Mouse (Mus musculus) forebrain, postnatal 0 days (tissue): ENCODE results near the gene Wdtc1. TPM values are rescaled to one million over a fixed set of nuclear protein-coding genes. Genes with fewer than 3 reads are reported as not detected.

ENCODE experiments used
- ATAC-seq: fragments of 200-750 bp; cut with Nextera tagmentation; 2 replicates; pipeline ENCODE4 v1.8.0; 2017; ENCODE audit warnings: mild to moderate bottlenecking, moderate library complexity
- DNase-seq: peaks from one replicate; pipeline ENCODE4 v3.0.0-alpha.2; 2015
- H3K27ac ChIP-seq: fragments of 300-500 bp; sonication (generic); 2 replicates; pipeline ENCODE4 v1.5.1; 2014; ENCODE audit warnings: low read depth, mild to moderate bottlenecking, antibody characterized with exemption, low read length, moderate library complexity, mixed read lengths
- H3K27me3 ChIP-seq: fragments of 300-500 bp; sonication (generic); 2 replicates; pipeline ENCODE4 v1.6.1; 2014; ENCODE audit warnings: mild to moderate bottlenecking, low read length, mixed read lengths; ENCODE audit not compliant: insufficient read depth
- H3K36me3 ChIP-seq: fragments of 300-500 bp; sonication (generic); 2 replicates; pipeline ENCODE4 v1.6.1; 2014; ENCODE audit warnings: mild to moderate bottlenecking, moderate library complexity; ENCODE audit not compliant: insufficient read depth
- H3K4me1 ChIP-seq: fragments of 300-500 bp; sonication (generic); 2 replicates; pipeline ENCODE4 v1.6.1; 2014; ENCODE audit warnings: antibody characterized with exemption; ENCODE audit not compliant: insufficient read depth
- H3K4me2 ChIP-seq: fragments of 300-500 bp; sonication (generic); 2 replicates; pipeline ENCODE4 v1.6.1; 2014; ENCODE audit warnings: low read depth, mild to moderate bottlenecking, moderate library complexity
- H3K4me3 ChIP-seq: fragments of 300-500 bp; sonication (generic); 2 replicates; pipeline ENCODE4 v1.5.1; 2014; ENCODE audit warnings: low read depth, low read length, mixed read lengths
- H3K9ac ChIP-seq: fragments of 300-500 bp; sonication (generic); 2 replicates; pipeline ENCODE4 v1.6.1; 2014; ENCODE audit warnings: mild to moderate bottlenecking
- H3K9me3 ChIP-seq: fragments of 300-500 bp; sonication (generic); 2 replicates; pipeline ENCODE4 v1.6.1; 2016; ENCODE audit warnings: low read length
- CTCF ChIP-seq: sonication (generic); IDR thresholded peaks from 2 replicates; pipeline ENCODE4 v1.5.1; 2016; ENCODE audit warnings: antibody characterized with exemption, control low read depth, low read depth
- WGBS: fragments of 180-500 bp; shearing (Covaris S2); extraction: QIAGEN DNeasy Blood & Tissue Kit; methylation state at CpG from one replicate; pipeline ENCODE4 v1.1.7; 2014; 5-methylcytosine and 5-hydroxymethylcytosine counted together
- polyA plus RNA-seq: library from polyadenylated mRNA; unstranded; fragments of >200 nt; fragmentation: Nextera tagmentation; extraction: Ambion mirVana; gene quantifications from 2 replicates; pipeline ENCODE4 v1.2.1, GENCODE M21; 2015
- total RNA-seq: library from RNA; depleted of rRNA; stranded (reverse); fragments of >200 nt; gene quantifications from 2 replicates; pipeline ENCODE4 v1.2.3, GENCODE M21; 2014

Wdtc1 gene
- total and polyA plus RNA-seq, 2 experiments from 2014 or later, result 16.3 to 43.9 TPM

- DNase-seq, result no peak
- H3K27ac ChIP-seq, result no peak overlapping the region
- TF ChIP-seq CTCF, result no peak
- 69% methylated on average over 2 of the region's 2 CpGs for WGBS
- no peaks in the 10 kb centered on the region for H3K36me3 ChIP-seq
- ATAC-seq, result peak; percentile 40; the same call in 1 of the 2 replicates
- no peaks in the 10 kb centered on the region for H3K27me3 ChIP-seq
- H3K9ac ChIP-seq, result no peak overlapping the region
- H3K4me3 ChIP-seq, result no peak overlapping the region
- H3K9me3 ChIP-seq, result no peaks in the 10 kb centered on the region
- no peak overlapping the region for H3K4me2 ChIP-seq
- no peaks in the 10 kb centered on the region for H3K4me1 ChIP-seq
Measured at GRCm38 (mm10) chr4:133396079-133396478, 42.8 kb upstream of the Wdtc1 start.

- Histone ChIP-seq H3K9ac (no peak overlapping the region), H3K4me3 (no peak overlapping the region), H3K9me3 (no peaks in the 10 kb centered on the region), H3K4me1 (no peaks in the 10 kb centered on the region), H3K4me2 (no peak overlapping the region), H3K27me3 (no peaks in the 10 kb centered on the region), H3K36me3 (no peaks in the 10 kb centered on the region), H3K27ac (no peak overlapping the region)
- TF ChIP-seq CTCF, result no peak
- 87% methylated on average over 4 of the region's 4 CpGs for WGBS
- no peak for DNase-seq
- ATAC-seq, result no peak
Measured at GRCm38 (mm10) chr4:133394981-133395573, 41.8 kb upstream of the Wdtc1 start.

- H3K4me3 ChIP-seq, result no peak overlapping the region
- 69% methylated on average over 18 of the region's 18 CpGs for WGBS
- H3K9me3 ChIP-seq, result no peaks in the 10 kb centered on the region
- no peaks in the 10 kb centered on the region for H3K36me3 ChIP-seq
- H3K9ac ChIP-seq, result no peak overlapping the region; the same call in 1 of the 2 replicates
- TF ChIP-seq CTCF, result no peak
- H3K4me1 ChIP-seq, result 0 out of 2 replicates have a peak, but pooled peaks cover 4% of the 10 kb centered on the region
- ATAC-seq, result peak; percentile 6; the same call in 1 of the 2 replicates
- no peak for DNase-seq
- H3K4me2 ChIP-seq, result no peak overlapping the region
- 0 out of 2 replicates have a peak overlapping the region, but pooled peaks have one; percentile 21 for H3K27ac ChIP-seq
- H3K27me3 ChIP-seq, result no peaks in the 10 kb centered on the region
Measured at GRCm38 (mm10) chr4:133391185-133392040, 38.1 kb upstream of the Wdtc1 start.

DNA sequence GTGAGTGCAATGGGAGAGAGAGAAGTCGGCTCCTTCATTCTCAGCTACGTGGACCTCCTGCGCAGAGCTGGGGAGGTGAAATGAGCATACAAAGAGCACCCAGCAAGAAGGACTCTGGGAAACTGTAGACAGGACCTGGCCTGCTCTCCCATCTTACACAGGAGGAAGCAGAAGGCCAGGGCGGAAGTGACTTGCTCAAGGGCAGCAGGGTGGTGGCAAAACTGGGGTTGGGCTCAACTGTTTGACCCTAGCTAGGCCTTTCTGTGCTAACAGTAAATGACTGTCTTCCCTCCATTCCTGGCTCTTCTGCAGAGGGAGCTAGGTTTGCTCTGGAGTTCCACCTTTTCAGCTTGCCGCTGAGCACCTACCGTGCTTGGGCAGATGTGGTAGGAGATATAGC is 37.3 kb upstream of the Wdtc1 start:
- Histone ChIP-seq H3K9me3 (no peaks in the 10 kb centered on the region), H3K4me1 (0 out of 2 replicates have a peak, but pooled peaks cover 4% of the 10 kb centered on the region), H3K36me3 (no peaks in the 10 kb centered on the region), H3K9ac (no peak overlapping the region), H3K27me3 (no peaks in the 10 kb centered on the region), H3K27ac (no peak overlapping the region), H3K4me2 (no peak overlapping the region), H3K4me3 (no peak overlapping the region)
- WGBS, result 92% methylated on average over 6 of the region's 6 CpGs
- no peak for DNase-seq
- TF ChIP-seq CTCF, result no peak
- no peak for ATAC-seq

DNA sequence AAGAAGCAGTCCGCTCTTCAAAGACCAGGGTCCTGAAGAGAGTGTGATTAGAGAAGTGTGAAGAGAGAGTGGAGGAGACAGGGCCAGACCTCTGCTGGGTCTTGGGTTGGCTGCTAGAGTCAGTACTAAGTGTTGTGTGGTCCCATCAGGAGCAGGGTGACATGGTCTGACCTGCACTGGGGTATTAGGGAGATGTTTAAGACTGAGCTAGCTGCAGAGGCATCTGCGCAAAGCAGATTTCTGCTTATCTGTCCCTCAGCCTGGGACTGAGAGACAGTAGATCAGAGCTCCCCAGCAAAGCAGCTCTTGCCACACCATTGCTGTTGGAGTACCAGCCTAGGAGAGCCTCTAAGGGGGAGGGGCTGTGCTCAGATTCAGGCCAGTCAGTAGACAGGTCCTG is 36.8 kb upstream of the Wdtc1 start:
- Histone ChIP-seq H3K27ac (no peak overlapping the region), H3K4me2 (no peak overlapping the region), H3K9me3 (no peaks in the 10 kb centered on the region), H3K36me3 (no peaks in the 10 kb centered on the region), H3K27me3 (no peaks in the 10 kb centered on the region), H3K9ac (no peak overlapping the region), H3K4me3 (no peak overlapping the region), H3K4me1 (0 out of 2 replicates have a peak, but pooled peaks cover 4% of the 10 kb centered on the region)
- no peak for ATAC-seq
- DNase-seq, result no peak
- no peak for TF ChIP-seq CTCF
- WGBS, result 93% methylated on average over 2 of the region's 2 CpGs

DNA sequence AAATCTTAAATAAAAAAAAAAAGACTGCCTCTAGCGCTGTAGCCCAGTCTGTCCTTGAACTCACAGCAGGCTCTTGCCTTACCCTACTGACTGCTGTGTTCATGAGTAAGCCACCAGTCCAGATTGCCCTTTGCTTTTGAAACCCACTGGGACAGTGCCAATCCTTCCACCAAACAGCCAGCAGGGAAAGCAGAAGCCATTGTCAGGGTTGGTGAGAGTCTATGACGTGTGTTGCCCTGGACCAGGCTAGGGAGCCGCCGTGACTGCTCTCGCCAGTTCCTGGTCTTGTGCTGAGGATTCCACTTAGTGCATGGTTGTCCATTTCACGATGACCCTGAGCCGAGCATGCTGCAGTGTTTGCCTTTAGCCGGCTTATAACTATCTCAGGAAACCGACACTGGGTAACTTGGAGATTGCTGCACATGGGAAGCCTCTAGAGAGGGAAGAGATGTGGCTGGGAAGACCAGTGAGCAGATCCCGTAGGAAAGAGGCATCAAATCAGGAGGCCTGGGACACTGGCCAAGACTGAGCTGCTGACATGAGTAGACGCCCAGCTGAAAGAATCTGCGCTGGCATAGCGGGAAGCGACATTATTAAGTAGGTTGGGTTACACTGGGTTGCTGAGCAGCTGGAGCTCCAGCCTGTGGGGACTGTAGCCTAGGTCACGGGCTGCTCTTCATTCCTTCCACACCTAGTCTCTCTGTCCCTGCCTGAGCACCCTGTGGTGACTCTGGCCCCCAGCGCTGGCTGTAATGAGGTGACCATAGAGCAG is 35.7 kb upstream of the Wdtc1 start:
- Histone ChIP-seq H3K36me3 (no peaks in the 10 kb centered on the region), H3K4me1 (0 out of 2 replicates have a peak, but pooled peaks cover 4% of the 10 kb centered on the region), H3K9ac (no peak overlapping the region), H3K4me3 (no peak overlapping the region), H3K4me2 (no peak overlapping the region), H3K9me3 (no peaks in the 10 kb centered on the region), H3K27me3 (no peaks in the 10 kb centered on the region), H3K27ac (no peak overlapping the region)
- ATAC-seq (0 out of 2 replicates have a peak, but pooled peaks have one; percentile 20), DNase-seq (no peak)
- WGBS, result 69% methylated on average over 16 of the region's 16 CpGs
- no peak for TF ChIP-seq CTCF
